Mouse (Mus musculus): ENCODE measurements around the gene Per2.

- TF ChIP-seq TAL1 (IDR thresholded peaks at IDR 0.05; ENCODE audit: low read length) = no peak
- TF ChIP-seq GATA1 (IDR thresholded peaks at IDR 0.05; ENCODE audit: low read length) = no peak
Measured at GRCm38 (mm10) chr1:91485422-91485821, 26.3 kb upstream of the Per2 start.
